Mouse (Mus musculus) left cerebral cortex, postnatal 36 days (tissue): ENCODE data around the gene Amhr2. TPM values are rescaled to one million over a fixed set of nuclear protein-coding genes. Genes with fewer than 3 reads are reported as not detected.

ENCODE experiments used
- DNase-seq, 2 experiments: peaks; one replicate each; pipeline ENCODE4 v3.0.0; 2021 to 2022; ENCODE audit warnings: low spot score in 2 of 2, mixed read lengths in 1 of 2
- intact Hi-C: fragments of 180-260 bp; cut with DNase I; formaldehyde crosslinking; loops from one replicate; pipeline ENCODE4 v1.15.1; 2025
- total RNA-seq, 2 experiments: library from RNA; stranded (reverse); gene quantifications; 2 replicates each; pipeline ENCODE4 v1.2.3; 2021

Gene Amhr2
- total RNA-seq, result 1 to 10 TPM in 1 of 2 experiments, under 1 TPM in 1; 0.99 to 2.3 TPM

DNA sequence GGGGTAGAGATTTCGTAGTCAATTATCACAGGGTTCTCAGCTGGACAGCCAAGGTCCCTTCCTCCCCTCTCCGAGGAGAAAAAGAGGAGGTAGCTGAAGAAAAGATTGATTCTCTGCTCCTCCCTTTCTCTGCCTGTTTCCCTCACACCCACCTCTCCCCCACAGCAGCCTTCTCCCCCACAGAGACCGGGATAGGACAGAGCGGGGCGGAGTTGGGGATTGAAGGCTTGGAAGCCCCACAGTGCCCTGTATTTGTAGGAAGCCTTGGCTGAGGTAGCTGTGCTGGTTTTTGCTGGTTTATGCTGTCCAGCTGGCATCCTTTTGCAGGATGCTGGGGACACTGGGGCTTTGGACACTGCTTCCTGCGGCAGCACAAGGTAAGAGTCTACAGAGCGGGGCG lies at the start of gene Amhr2:
Amhr2 (plus strand) TSS at position 222 of the 400 bp plus-strand sequence.
- no peak for DNase-seq
- intact Hi-C loops, result no loop called here

DNA sequence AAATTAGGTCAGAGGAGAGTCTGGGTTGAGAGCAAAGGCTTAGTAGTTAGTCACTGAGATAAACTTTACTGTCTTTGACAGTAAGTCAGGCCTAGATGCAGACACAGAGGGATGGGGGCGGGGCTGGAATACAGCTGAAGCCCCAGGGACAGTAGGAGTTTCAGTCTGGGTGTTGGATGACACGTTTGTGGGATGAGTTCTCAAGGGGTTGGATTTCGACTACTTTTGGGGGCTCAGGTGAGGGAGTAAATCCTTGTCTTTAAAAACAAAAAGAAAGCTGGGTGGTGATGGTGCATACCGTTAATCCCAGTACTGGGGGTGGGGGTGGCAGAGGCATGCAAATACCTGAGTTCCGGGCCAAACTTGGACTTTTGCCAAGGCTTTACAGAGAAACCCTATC lies 46.5 kb upstream of the Amhr2 start:
- intact Hi-C loops, result no loop called here

DNA sequence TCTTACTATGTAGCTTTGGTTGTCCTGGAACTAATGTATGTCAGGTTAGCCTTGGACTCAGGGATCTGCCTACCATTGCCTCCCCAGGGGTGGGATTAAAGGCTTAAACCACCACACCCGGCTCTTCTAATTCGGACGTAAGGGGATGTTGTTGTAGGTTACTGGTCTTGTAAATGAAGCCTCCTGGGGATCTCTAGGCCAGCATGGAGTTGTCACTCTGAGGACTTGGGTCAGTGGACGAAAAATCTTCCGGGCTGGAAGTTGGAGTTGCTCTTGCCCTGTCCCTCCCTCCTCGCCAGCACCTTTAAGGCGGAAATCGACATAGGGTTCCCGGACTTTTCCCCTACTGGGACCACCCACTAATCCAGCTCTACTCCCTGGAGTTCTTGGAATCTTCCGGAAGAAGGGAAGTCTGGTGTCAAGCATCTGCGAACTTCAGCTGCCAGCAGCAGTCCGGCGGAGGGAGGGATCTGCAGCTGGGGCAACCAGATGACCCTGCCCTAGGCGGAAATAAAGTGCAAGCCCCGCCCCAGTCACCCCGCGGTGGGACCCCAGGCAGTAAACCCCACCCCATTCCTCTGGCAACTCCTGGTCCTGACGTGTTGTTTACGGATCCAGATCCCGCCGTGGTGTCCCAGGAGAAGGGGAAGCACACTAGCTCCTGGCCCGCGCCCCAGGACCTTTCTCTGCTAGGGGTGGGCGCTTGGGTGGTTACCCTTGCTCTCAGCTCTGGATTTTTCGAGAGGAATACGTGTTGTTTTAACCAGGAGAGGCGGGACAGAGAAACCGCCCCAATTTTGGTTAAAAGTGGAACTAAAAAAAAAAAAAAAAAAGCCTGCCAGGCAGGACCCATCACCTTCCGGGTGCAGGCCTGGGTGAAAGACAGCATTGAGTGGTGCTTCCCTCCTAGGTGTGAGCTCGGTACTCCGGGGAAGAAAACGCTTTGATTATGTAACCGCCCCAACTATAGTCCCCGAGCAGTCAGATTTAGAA lies 45.6 kb upstream of the Amhr2 start:
- intact Hi-C loops, result no loop called here
- DNase-seq, result peak; percentile 52 to 64

More for the DNA sequence above, 46.5 kb upstream of the Amhr2 start:
- DNase-seq, result no peak

DNA sequence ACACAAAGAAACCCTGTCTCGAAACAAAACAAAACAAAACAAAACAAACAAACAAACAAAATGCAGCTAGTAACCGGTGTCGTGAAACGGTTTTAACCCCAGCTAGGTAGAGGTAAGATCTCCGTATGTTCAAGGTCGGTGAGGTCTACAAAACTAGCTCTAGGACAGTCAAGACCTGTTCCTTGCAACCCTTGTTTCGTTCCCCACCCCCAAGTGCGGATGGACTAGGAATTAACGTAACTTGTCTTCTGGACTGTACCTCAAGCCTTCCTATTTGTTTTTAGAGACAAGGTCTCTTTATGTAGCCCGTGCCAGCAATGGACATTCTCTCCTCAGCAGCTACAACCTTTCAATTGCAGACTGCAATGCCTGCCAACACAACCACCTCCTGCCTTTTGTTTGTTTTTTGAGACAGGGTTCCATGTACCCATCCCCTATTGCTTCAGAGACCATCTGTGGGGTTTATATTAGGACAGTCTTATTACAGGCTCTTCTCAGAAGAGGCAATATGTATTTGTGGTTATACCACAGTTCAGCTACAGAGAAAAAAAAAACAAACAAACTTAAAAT lies 44.6 kb upstream of the Amhr2 start:
- DNase-seq, result no peak
- intact Hi-C loops, result no loop called here

- intact Hi-C loops, result no loop called here
Observed at GRCm38 (mm10) chr15:102401278-102401677, 43.9 kb upstream of the Amhr2 start.

GRCm38 (mm10) chr15:102402210-102402609 lies 43.0 kb upstream of the Amhr2 start:
- intact Hi-C loops, result no loop called here
- no peak for DNase-seq

More at GRCm38 (mm10) chr15:102401278-102401677, 43.9 kb upstream of the Amhr2 start:
- no peak for DNase-seq

GRCm38 (mm10) chr15:102404608-102405488 lies 40.3 kb upstream of the Amhr2 start:
- intact Hi-C loops, result no loop called here
- DNase-seq, result no peak

DNA sequence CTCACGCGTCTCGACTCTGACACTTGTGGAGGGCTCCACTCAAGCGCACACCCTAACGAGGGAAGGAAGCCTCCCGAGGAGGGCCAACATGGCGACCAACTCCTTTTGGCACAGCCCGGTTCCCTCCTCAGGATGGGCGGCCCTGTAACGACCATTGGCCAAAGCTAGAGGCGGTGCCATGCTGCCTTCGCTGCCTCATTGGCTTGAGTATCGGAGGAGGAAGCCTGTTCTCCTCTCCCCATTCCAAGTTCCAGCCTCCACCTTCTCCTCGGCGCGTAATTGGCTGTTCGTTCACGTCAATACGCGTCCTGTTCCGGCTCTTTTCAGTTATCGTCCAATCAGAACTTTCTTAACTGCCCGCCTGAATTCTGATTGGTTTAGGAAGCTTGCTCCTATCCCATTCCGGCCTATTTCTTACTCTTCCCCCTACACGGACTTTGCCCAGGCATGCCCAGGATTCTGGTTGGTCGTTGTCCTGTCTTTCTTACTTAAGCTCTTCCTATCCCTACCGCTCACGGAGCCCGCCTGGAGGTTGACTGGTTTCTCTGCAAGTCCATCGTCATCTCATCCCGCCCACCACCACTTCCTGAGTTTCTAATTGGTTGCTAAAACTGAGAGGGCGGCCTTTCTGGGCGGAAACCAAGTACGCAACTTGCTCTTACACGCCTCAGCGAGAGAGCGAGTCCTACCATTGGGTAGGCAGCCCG lies 39.5 kb upstream of the Amhr2 start, which contains the start of gene Sp1:
Sp1 (plus strand) TSS at position 655 of the 707 bp plus-strand sequence.
- peak; percentile 98 to 99 for DNase-seq
- intact Hi-C loops, result no loop called here

DNA sequence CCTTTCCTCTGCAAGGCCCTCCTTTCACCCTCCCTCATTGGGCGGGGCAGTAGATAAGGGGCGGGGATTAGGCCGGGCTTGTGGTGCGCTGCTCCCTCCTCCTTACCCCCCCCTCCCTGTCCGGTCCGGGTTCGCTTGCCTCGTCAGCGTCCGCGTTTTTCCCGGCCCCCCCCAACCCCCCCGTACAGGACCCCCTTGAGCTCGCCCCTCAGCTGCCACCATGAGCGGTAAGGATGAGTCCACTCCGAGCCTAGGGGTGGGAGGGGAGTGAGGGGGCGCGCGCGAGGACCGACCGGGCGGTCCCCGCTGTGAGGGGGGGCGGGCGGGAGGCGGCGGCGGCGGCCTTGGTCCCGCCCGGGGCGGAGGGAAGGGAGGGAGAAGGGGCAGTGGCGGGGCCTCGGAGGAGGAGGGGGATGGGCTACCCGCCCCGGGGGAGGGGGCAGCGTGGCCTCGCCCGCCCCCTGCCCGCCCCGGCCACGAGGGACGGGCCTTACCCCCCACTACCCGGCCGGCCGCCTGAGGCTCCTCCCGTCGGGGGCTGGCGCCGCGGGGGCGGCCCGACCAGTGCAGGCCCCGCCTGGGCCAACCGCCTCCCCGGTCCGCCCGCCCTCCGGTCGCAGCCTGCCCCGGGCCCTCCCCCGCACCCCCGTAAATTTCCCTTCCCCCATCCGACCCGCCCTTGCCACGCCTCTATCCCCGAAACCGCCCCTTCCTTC lies 38.8 kb upstream of the Amhr2 start:
- DNase-seq, result peak; percentile 62 to 68
- intact Hi-C loops, result no loop called here

- DNase-seq, result no peak
- intact Hi-C loops, result no loop called here
Observed at GRCm38 (mm10) chr15:102406912-102407580, 38.1 kb upstream of the Amhr2 start.

GRCm38 (mm10) chr15:102407681-102408557 lies 37.2 kb upstream of the Amhr2 start:
- intact Hi-C loops, result no loop called here
- no peak for DNase-seq

- intact Hi-C loops, result no loop called here
- no peak for DNase-seq
Observed at GRCm38 (mm10) chr15:102408558-102409130, 36.5 kb upstream of the Amhr2 start.

DNA sequence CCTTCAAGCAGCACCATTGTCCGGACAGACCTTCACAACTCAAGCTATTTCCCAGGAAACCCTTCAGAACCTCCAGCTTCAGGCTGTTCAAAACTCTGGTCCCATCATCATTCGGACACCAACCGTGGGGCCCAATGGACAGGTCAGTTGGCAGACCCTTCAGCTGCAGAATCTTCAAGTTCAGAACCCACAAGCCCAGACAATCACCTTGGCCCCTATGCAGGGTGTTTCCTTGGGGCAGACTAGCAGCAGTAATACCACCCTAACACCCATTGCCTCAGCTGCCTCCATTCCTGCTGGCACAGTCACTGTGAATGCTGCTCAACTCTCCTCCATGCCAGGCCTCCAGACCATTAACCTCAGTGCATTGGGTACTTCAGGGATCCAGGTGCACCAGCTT lies 35.9 kb upstream of the Amhr2 start:
- intact Hi-C loops, result no loop called here
- DNase-seq, result no peak

DNA sequence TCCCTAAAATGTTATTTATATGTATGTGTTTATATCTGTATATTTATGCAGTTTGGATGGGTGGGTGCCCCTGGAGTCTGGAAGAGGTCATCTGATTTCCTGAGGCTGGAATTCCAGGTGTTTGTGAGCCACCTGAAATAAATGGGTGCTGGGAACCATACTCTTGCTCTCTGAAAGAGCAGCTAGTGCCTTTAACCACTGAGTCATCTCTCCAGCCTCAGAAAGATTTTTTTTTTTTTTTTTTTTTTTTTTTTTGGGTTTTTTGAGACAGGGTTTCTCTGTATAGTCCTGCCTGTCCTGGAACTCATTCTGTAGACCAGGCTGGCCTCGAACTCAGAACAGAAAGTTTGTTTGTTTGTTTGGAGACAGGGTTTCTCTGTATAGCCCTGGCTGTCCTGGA lies 34.1 kb upstream of the Amhr2 start:
- DNase-seq, result no peak
- intact Hi-C loops, result no loop called here

GRCm38 (mm10) chr15:102413687-102414086 lies 31.5 kb upstream of the Amhr2 start:
- intact Hi-C loops, result no loop called here

DNA sequence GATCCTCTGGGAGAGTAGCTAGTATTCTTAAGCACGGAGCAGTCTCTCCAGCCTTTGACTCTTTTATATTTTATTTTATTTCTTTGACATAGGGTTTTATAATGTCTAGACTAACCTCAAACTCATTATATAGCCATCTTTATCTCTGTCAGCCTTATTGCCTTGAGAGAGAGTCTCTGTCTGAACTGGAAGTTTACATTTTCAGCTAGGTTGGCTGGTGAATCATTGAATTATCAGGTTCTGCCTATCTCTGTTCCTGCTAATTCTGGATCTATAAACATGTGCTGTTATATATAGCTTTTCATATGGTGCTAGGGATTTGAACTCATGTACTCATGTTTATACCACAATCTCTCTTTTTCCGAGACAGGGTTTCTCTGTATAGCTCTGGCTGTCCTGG lies 27.6 kb upstream of the Amhr2 start:
- intact Hi-C loops, result no loop called here
- no peak for DNase-seq

More at GRCm38 (mm10) chr15:102413687-102414086, 31.5 kb upstream of the Amhr2 start:
- DNase-seq, result no peak

- intact Hi-C loops, result loop anchor here (1.0 kb wide), 1 partner anchor 40 kb away; no protein-coding TSS in a partner anchor
Observed at GRCm38 (mm10) chr15:102420986-102421385, 24.2 kb upstream of the Amhr2 start.

More at GRCm38 (mm10) chr15:102420986-102421385, 24.2 kb upstream of the Amhr2 start:
- DNase-seq, result no peak
